Mouse (Mus musculus) heart, embryonic 12.5 days (tissue): ENCODE measurements around the gene Serpina3i. TPM values are rescaled to one million over a fixed set of nuclear protein-coding genes. Genes with fewer than 3 reads are reported as not detected.

Source experiments
- ATAC-seq: fragments of 200-750 bp; cut with Nextera tagmentation; 2 replicates; pipeline ENCODE4 v1.8.0; 2017; ENCODE audit warnings: moderate TSS enrichment, moderate library complexity; ENCODE audit not compliant: insufficient number of reproducible peaks, low FRiP score
- H3K27ac ChIP-seq: fragments of 300-500 bp; sonication (generic); 2 replicates; pipeline ENCODE4 v1.5.1; 2016; ENCODE audit warnings: mild to moderate bottlenecking, moderate library complexity; ENCODE audit not compliant: poor library complexity, severe bottlenecking
- H3K27me3 ChIP-seq: fragments of 300-500 bp; sonication (generic); replicated peaks from 2 replicates; pipeline ENCODE4 v1.6.1; 2016; ENCODE audit warnings: mild to moderate bottlenecking, moderate library complexity
- H3K36me3 ChIP-seq: fragments of 300-500 bp; sonication (generic); 2 replicates; pipeline ENCODE4 v1.6.1; 2016; ENCODE audit warnings: mild to moderate bottlenecking, moderate library complexity
- H3K4me1 ChIP-seq: fragments of 300-500 bp; sonication (generic); replicated peaks from 2 replicates; pipeline ENCODE4 v1.6.1; 2016; ENCODE audit warnings: mild to moderate bottlenecking
- H3K4me2 ChIP-seq: fragments of 300-500 bp; sonication (generic); 2 replicates; pipeline ENCODE4 v1.6.1; 2016; ENCODE audit warnings: mild to moderate bottlenecking, moderate library complexity
- H3K4me3 ChIP-seq: fragments of 300-500 bp; sonication (generic); 2 replicates; pipeline ENCODE4 v1.5.1; 2016; ENCODE audit warnings: mild to moderate bottlenecking
- H3K9ac ChIP-seq: fragments of 300-500 bp; sonication (generic); 2 replicates; pipeline ENCODE4 v1.6.1; 2016; ENCODE audit warnings: mild to moderate bottlenecking, moderate library complexity
- H3K9me3 ChIP-seq: fragments of 300-500 bp; sonication (generic); replicated peaks from 2 replicates; pipeline ENCODE4 v1.6.1; 2016; ENCODE audit warnings: mild to moderate bottlenecking, moderate library complexity
- WGBS: fragments of 180-500 bp; shearing (Covaris S2); methylation state at CpG from one replicate; pipeline ENCODE4 v1.1.7; 2016; 5-methylcytosine and 5-hydroxymethylcytosine counted together
- polyA plus RNA-seq: library from polyadenylated mRNA; unstranded; fragments of >200 nt; fragmentation: Nextera tagmentation; extraction: Ambion mirVana; gene quantifications from 2 replicates; pipeline ENCODE4 v1.2.1, GENCODE M21; 2016

Serpina3i gene
- polyA plus RNA-seq, 1 experiment from 2014 or later, result 0.32 TPM

DNA sequence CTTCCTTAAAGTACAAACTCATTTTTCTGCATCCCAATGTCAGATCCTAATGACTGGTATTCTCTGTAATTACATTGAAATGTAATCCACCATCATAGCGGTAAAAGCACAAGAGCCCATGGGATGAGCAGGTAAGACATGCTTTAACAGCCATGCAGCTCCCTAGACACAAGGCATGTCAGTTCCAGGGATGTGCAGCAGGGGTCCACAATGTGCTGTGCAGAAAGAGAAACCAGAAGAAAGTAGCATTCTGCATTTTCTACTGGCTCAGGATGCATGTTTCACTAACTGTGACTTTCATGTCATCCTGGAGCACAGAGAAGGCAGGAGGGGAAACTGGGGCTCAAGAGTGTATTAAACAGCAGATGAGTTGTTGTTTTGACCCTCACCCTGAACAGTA, 17.8 kb upstream of the Serpina3i start:
- WGBS, result 74% methylated on average over 1 of the region's 1 CpGs
- no peaks in the 10 kb centered on the region for H3K9me3 ChIP-seq
- 0 out of 2 replicates have a peak, but pooled peaks cover 2% of the 10 kb centered on the region for H3K4me1 ChIP-seq
- H3K4me3 ChIP-seq, result no peak overlapping the region
- H3K36me3 ChIP-seq, result no peaks in the 10 kb centered on the region
- no peak overlapping the region for H3K27ac ChIP-seq
- no peak overlapping the region for H3K9ac ChIP-seq
- H3K4me2 ChIP-seq, result no peak overlapping the region
- H3K27me3 ChIP-seq, result no peaks in the 10 kb centered on the region
- ATAC-seq, result no peak

DNA sequence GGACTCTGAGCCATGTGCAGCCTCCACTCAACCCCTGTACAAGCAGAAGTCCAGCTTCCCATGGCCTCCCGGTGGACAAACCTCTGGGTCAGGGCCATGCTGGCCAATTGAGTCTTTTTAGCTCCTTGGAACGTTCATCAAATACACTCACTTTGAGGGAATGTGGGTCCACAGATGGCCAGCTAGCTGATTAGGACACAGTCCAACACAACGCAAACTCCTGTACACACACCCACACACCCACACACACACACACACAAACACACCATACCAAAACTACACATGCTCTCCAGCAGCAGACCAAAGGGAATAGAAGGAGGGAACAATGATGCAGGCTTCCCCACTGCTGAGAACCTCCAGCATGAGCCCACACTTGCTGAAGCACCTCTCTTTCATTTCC, 17.3 kb upstream of the Serpina3i start:
- Histone ChIP-seq H3K9me3 (no peaks in the 10 kb centered on the region), H3K9ac (no peak overlapping the region), H3K4me3 (no peak overlapping the region), H3K27me3 (no peaks in the 10 kb centered on the region), H3K4me2 (no peak overlapping the region), H3K4me1 (0 out of 2 replicates have a peak, but pooled peaks cover 2% of the 10 kb centered on the region), H3K36me3 (no peaks in the 10 kb centered on the region), H3K27ac (no peak overlapping the region)
- WGBS, result 70% methylated on average over 3 of the region's 3 CpGs
- ATAC-seq, result no peak

- no peaks in the 10 kb centered on the region for H3K9me3 ChIP-seq
- no peaks in the 10 kb centered on the region for H3K36me3 ChIP-seq
- no peaks in the 10 kb centered on the region for H3K27me3 ChIP-seq
- no peak overlapping the region for H3K4me3 ChIP-seq
- no peak overlapping the region for H3K27ac ChIP-seq
- no peak overlapping the region for H3K9ac ChIP-seq
- 0 out of 2 replicates have a peak, but pooled peaks cover 2% of the 10 kb centered on the region for H3K4me1 ChIP-seq
- H3K4me2 ChIP-seq, result no peak overlapping the region
- no peak for ATAC-seq
Observed at GRCm38 (mm10) chr12:104247553-104248002, 15.3 kb upstream of the Serpina3i start.

DNA sequence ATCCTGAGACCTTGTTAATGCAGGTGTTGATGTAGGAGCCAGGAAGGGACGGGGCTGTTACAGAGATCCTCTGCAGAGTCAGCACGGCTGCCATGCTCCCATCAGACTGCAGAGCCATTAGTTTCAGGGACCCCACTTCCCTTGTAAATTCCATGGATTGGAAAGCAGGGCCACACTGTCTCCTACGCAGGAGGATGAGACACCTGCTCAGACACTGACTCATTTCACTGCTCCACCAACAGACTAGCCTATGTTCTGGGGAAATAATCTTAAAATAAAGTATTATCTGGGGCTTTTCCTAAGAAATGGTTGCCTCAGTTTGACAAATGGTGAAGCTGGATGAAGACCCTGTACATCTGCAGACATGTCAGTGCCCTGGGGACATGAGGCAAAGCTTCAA, 14.7 kb upstream of the Serpina3i start:
- H3K4me2 ChIP-seq, result no peak overlapping the region
- H3K9ac ChIP-seq, result no peak overlapping the region
- no peaks in the 10 kb centered on the region for H3K9me3 ChIP-seq
- ATAC-seq, result no peak
- WGBS, result 63% methylated on average over 3 of the region's 3 CpGs
- H3K27me3 ChIP-seq, result no peaks in the 10 kb centered on the region
- H3K36me3 ChIP-seq, result no peaks in the 10 kb centered on the region
- no peak overlapping the region for H3K27ac ChIP-seq
- 0 out of 2 replicates have a peak, but pooled peaks cover 2% of the 10 kb centered on the region for H3K4me1 ChIP-seq
- no peak overlapping the region for H3K4me3 ChIP-seq

- WGBS, result 55% methylated on average over 3 of the region's 3 CpGs
- H3K9me3 ChIP-seq, result no peaks in the 10 kb centered on the region
- H3K27me3 ChIP-seq, result no peaks in the 10 kb centered on the region
- H3K27ac ChIP-seq, result no peak overlapping the region
- peaks cover 13% of the 10 kb centered on the region; the same call in 1 of the 2 replicates for H3K4me1 ChIP-seq
- no peak overlapping the region for H3K9ac ChIP-seq
- no peak overlapping the region for H3K4me3 ChIP-seq
- H3K4me2 ChIP-seq, result no peak overlapping the region
- no peak for ATAC-seq
- H3K36me3 ChIP-seq, result no peaks in the 10 kb centered on the region
Observed at GRCm38 (mm10) chr12:104261041-104261440, 1.9 kb upstream of the Serpina3i start.

- no peak overlapping the region for H3K27ac ChIP-seq
- H3K4me2 ChIP-seq, result no peak overlapping the region
- H3K4me3 ChIP-seq, result no peak overlapping the region
- ATAC-seq, result no peak
- no peaks in the 10 kb centered on the region for H3K27me3 ChIP-seq
- H3K9me3 ChIP-seq, result no peaks in the 10 kb centered on the region
- H3K4me1 ChIP-seq, result peaks cover 13% of the 10 kb centered on the region; the same call in 1 of the 2 replicates
- WGBS, result 68% methylated on average over 3 of the region's 3 CpGs
- H3K36me3 ChIP-seq, result no peaks in the 10 kb centered on the region
- H3K9ac ChIP-seq, result no peak overlapping the region
Observed at GRCm38 (mm10) chr12:104266374-104266773, 3.5 kb downstream of the Serpina3i start.

- no peak overlapping the region for H3K9ac ChIP-seq
- no peak overlapping the region for H3K4me3 ChIP-seq
- H3K4me2 ChIP-seq, result no peak overlapping the region
- H3K36me3 ChIP-seq, result no peaks in the 10 kb centered on the region
- no peak for ATAC-seq
- H3K27me3 ChIP-seq, result no peaks in the 10 kb centered on the region
- H3K27ac ChIP-seq, result no peak overlapping the region
- WGBS, result 82% methylated on average over 18 of the region's 18 CpGs
- H3K9me3 ChIP-seq, result peaks cover 8% of the 10 kb centered on the region
- H3K4me1 ChIP-seq, result no peaks in the 10 kb centered on the region
Observed at GRCm38 (mm10) chr12:104278216-104279055, 15.5 kb downstream of the Serpina3i start.

DNA sequence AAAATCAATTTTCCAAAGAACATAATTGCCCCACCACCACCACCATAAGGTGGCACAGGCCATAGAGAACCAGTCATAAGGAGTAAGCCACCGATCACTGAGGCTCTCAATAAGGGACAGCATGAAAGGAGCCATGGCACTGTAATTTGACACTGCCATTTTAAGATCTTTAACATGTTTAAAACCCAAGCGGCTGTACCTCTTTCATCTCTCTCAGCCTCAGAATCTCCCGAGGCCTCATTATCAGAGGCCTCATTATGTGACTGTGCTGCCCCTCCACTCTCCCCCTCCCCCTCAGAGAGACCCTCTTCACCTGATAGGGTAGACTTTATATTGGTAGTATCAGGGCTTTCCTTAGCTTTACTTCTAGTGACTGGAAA, 16.1 kb downstream of the Serpina3i start:
- ATAC-seq, result no peak
- no peaks in the 10 kb centered on the region for H3K36me3 ChIP-seq
- 26% methylated on average over 3 of the region's 3 CpGs for WGBS
- H3K4me1 ChIP-seq, result no peaks in the 10 kb centered on the region
- no peak overlapping the region for H3K4me3 ChIP-seq
- H3K9me3 ChIP-seq, result peaks cover 10% of the 10 kb centered on the region
- H3K27ac ChIP-seq, result no peak overlapping the region
- no peak overlapping the region for H3K4me2 ChIP-seq
- no peaks in the 10 kb centered on the region for H3K27me3 ChIP-seq
- H3K9ac ChIP-seq, result no peak overlapping the region

DNA sequence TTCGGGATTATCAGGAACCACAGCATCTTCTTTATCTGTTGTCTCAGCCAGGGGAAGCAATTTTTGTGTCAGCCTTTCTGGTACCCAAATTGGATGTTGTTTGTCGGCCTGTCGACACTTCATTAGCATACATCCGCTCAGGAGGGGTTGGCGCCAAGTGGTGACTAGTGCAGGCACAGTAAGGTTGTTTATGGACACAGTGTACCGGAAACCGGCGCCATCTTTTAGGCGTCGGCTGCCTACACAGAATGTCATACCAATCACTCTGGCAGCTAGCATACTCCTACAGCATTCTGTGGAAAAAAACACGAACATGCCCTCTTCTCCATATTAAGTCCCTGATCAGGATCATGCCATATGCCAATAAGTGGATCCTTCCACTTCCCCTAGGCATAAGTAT, 20.5 kb downstream of the Serpina3i start:
- 85% methylated on average over 11 of the region's 11 CpGs for WGBS
- peaks cover 13% of the 10 kb centered on the region for H3K9me3 ChIP-seq
- H3K4me2 ChIP-seq, result no peak overlapping the region
- no peak overlapping the region for H3K9ac ChIP-seq
- no peaks in the 10 kb centered on the region for H3K27me3 ChIP-seq
- no peak for ATAC-seq
- H3K4me1 ChIP-seq, result no peaks in the 10 kb centered on the region
- no peak overlapping the region for H3K4me3 ChIP-seq
- no peak overlapping the region for H3K27ac ChIP-seq
- H3K36me3 ChIP-seq, result no peaks in the 10 kb centered on the region

DNA sequence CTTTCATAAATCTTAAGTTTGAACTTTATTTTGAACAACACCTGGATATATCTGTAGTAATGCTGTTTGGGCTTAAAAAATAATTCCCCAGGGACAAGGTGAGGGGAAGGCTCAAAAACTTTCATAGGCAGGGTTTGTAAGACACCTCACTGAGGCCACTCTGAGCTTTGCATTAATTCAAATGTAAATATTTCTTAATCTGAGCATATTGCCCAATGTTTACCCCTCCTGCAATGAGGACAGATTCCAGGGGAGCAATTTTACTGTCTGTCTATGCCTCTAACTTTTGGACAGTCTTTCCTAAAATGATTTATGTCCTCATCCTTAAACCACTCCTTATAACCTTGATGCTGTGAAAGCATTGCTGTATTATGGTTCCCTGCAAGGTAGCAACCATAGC, 25.4 kb downstream of the Serpina3i start:
- H3K4me2 ChIP-seq, result no peak overlapping the region
- no peaks in the 10 kb centered on the region for H3K27me3 ChIP-seq
- H3K9me3 ChIP-seq, result peaks cover 6% of the 10 kb centered on the region; the same call in 1 of the 2 replicates
- H3K36me3 ChIP-seq, result no peaks in the 10 kb centered on the region
- ATAC-seq, result no peak
- no peak overlapping the region for H3K27ac ChIP-seq
- no peaks in the 10 kb centered on the region for H3K4me1 ChIP-seq
- H3K9ac ChIP-seq, result no peak overlapping the region
- no peak overlapping the region for H3K4me3 ChIP-seq

DNA sequence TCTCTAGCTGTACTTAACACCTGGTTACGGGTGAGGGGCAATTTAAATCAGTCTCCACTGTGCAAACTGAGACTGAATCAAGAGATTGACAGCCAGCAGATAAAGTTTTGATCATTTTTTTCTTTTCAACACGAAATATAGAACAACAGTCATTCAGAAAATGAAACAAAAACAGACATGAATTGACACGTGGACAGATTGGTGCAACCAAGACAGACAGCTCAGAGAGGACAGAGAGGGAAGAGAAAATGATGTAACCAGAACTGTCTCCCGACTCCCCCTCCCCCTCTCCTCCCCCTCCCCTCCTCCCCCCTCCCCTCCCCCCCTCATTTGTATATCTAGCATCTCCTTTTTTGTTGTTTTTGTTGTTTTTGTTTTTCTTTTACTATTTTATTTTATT, 26.9 kb downstream of the Serpina3i start:
- ATAC-seq, result no peak
- WGBS, result 32% methylated on average over 4 of the region's 4 CpGs
- Histone ChIP-seq H3K4me2 (no peak overlapping the region), H3K9me3 (0 out of 2 replicates have a peak, but pooled peaks cover 3% of the 10 kb centered on the region), H3K27me3 (no peaks in the 10 kb centered on the region), H3K36me3 (no peaks in the 10 kb centered on the region), H3K9ac (no peak overlapping the region), H3K4me3 (no peak overlapping the region), H3K4me1 (no peaks in the 10 kb centered on the region), H3K27ac (no peak overlapping the region)

DNA sequence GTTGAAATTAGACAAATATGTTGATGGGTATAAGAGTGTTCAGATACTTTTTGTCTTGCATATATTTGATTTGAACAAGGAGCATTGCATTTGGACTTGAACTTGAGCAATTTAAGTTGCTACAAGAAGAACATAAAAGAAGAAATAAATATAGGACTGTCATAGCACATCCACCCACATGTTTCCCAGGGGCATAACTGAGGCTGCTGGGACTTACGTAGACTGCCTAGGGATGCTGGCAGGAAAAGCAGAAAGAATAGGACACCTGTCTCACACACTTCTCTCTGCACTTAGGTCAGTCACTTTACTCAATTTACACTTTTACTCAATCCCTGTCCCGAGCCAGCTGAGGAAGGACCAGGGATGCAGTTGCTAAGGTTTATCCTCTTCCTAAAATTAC, 31.0 kb downstream of the Serpina3i start:
- H3K4me1 ChIP-seq, result no peaks in the 10 kb centered on the region
- H3K4me2 ChIP-seq, result no peak overlapping the region
- H3K36me3 ChIP-seq, result no peaks in the 10 kb centered on the region
- H3K4me3 ChIP-seq, result no peak overlapping the region
- no peak for ATAC-seq
- no peak overlapping the region for H3K9ac ChIP-seq
- no peak overlapping the region for H3K27ac ChIP-seq
- H3K9me3 ChIP-seq, result no peaks in the 10 kb centered on the region
- H3K27me3 ChIP-seq, result no peaks in the 10 kb centered on the region
- 74% methylated on average over 2 of the region's 2 CpGs for WGBS
